Mouse (Mus musculus) forebrain, embryonic 14.5 days (tissue): ENCODE results near the gene Hist1h1b. TPM values are rescaled to one million over a fixed set of nuclear protein-coding genes. Genes with fewer than 3 reads are reported as not detected.
"Not testable (repeated sequence)": the region's sequence is repeated elsewhere in the genome, so short reads cannot be mapped to it uniquely, and the experiment has no call there.

Source experiments
- ATAC-seq: fragments of 200-750 bp; cut with Nextera tagmentation; 2 replicates; pipeline ENCODE4 v1.8.0; 2017; ENCODE audit warnings: mild to moderate bottlenecking, moderate library complexity
- DNase-seq: peaks from one replicate; pipeline ENCODE4 v3.0.0-alpha.2; 2015; ENCODE audit warnings: low spot score
- H3K27ac ChIP-seq: fragments of 300-500 bp; sonication (generic); 2 replicates; pipeline ENCODE4 v1.5.1; 2014; ENCODE audit warnings: low read depth, mild to moderate bottlenecking, control low read depth, low read length, moderate library complexity
- H3K27me3 ChIP-seq: fragments of 300-500 bp; sonication (generic); replicated peaks from 2 replicates; pipeline ENCODE4 v1.6.1; 2014; ENCODE audit warnings: low read length, control low read depth, mixed read lengths; ENCODE audit not compliant: control insufficient read depth, insufficient read depth
- H3K36me3 ChIP-seq: fragments of 300-500 bp; sonication (generic); 2 replicates; pipeline ENCODE4 v1.6.1; 2014; ENCODE audit warnings: low read length, control low read depth; ENCODE audit not compliant: control insufficient read depth, insufficient read depth
- H3K4me1 ChIP-seq: fragments of 300-500 bp; sonication (generic); 2 replicates; pipeline ENCODE4 v1.6.1; 2014; ENCODE audit warnings: antibody characterized with exemption, low read length, control low read depth; ENCODE audit not compliant: control insufficient read depth, insufficient read depth
- H3K4me2 ChIP-seq: fragments of 300-500 bp; sonication (generic); 2 replicates; pipeline ENCODE4 v1.6.1; 2014; ENCODE audit warnings: mild to moderate bottlenecking, control low read depth, low read length
- H3K4me3 ChIP-seq: fragments of 300-500 bp; sonication (generic); 2 replicates; pipeline ENCODE4 v1.5.1; 2014; ENCODE audit warnings: low read depth, low read length, control low read depth
- H3K9ac ChIP-seq: fragments of 300-500 bp; sonication (generic); 2 replicates; pipeline ENCODE4 v1.6.1; 2014; ENCODE audit warnings: mild to moderate bottlenecking, low read length, control low read depth, moderate library complexity
- H3K9me3 ChIP-seq: fragments of 300-500 bp; sonication (generic); replicated peaks from 2 replicates; pipeline ENCODE4 v1.6.1; 2016; ENCODE audit warnings: low read length, control low read depth, mixed read lengths; ENCODE audit not compliant: control insufficient read depth
- WGBS: fragments of 180-500 bp; shearing (Covaris S2); extraction: QIAGEN DNeasy Blood & Tissue Kit; methylation state at CpG from one replicate; pipeline ENCODE4 v1.1.7; 2014; 5-methylcytosine and 5-hydroxymethylcytosine counted together
- polyA plus RNA-seq: library from polyadenylated mRNA; unstranded; fragments of >200 nt; fragmentation: Nextera tagmentation; extraction: Ambion mirVana; gene quantifications from 2 replicates; pipeline ENCODE4 v1.2.1, GENCODE M21; 2014

The Hist1h1b gene
- polyA plus RNA-seq, 1 experiment from 2014 or later: 11.1 TPM

DNA sequence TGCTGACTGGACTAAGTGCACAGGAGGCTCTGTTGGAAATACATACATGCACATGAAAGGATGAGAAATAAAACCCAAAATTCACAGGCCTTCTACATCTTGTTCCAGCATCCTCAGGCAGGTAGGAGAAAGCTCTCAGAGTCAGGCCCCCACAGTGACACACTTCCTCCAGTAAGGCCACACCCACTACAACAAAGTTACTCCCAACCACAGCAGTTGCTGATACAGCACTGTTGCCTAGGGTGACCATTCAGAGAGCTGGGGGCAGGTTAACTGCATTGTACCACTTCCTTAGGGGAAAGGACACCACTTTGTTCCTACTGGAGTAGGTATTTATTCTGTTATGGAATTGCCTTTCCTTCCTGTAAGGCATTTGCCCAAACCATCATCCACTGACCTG, 16.7 kb upstream of the Hist1h1b start:
- not testable (repeated sequence) for H3K27ac ChIP-seq, H3K4me1 ChIP-seq, H3K9ac ChIP-seq, H3K4me2 ChIP-seq, ATAC-seq, H3K36me3 ChIP-seq, H3K9me3 ChIP-seq, H3K27me3 ChIP-seq, H3K4me3 ChIP-seq, DNase-seq

DNA sequence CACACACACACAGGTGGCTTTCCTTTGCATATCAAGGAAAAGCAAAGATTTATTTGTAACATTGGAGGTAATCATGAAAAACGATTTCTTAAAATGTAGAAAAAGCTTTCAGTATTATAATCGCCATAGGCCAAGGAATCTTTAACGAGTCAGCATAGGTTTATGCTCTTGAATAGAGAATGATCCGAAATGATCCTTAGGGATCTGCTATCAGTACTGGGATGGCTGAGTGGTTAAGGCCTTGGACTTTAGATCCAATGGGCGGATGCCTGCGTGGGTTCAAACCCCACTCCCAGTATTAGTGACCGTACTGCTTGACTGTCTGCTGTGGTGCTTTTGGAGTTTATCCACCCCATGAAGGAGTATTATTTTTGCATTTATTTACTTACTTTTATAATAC, 15.2 kb upstream of the Hist1h1b start:
- DNase-seq (no peak), ATAC-seq (no peak)
- Histone ChIP-seq H3K4me3 (no peak overlapping the region), H3K27ac (no peak overlapping the region), H3K27me3 (no peaks in the 10 kb centered on the region), H3K9ac (no peak overlapping the region), H3K9me3 (no peaks in the 10 kb centered on the region), H3K4me2 (no peak overlapping the region), H3K4me1 (peaks cover 4% of the 10 kb centered on the region; the same call in 1 of the 2 replicates), H3K36me3 (no peaks in the 10 kb centered on the region)
- WGBS: 88% methylated on average over 7 of the region's 7 CpGs

DNA sequence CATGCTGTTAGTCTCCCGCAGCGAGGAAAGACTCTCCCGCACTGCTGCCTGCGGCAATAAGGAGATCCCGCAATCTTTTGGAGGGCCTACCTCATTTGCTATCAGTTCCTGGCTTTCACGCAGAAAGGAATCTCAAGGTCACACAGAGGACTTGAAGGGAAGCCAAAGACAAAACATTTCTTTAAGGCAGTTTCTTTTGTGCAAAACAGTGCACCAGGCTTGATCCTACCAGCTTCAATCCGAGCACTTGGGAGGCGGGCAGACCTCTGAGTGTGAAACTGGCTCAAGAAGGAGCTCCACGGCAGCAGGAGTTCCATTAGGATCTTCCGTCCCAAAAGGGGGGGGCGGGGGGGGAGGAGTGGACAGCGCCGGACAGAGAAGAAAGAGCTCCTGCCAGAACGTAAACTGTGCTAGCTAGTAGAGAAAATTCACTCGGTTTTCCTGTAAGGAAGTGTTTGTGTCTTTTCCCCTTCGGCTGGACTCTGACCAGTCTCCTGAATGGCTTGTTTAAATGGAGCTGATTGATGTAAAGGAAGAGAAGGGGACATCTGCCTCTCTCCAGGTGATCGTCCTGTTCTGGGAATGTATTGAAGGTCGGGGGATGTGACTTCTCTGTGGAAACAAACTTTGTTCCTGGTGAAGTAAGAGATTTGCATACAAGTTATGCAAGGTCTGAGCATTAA, 10.3 kb upstream of the Hist1h1b start:
- H3K4me3 ChIP-seq: no peak overlapping the region
- peak overlapping the region; percentile 1; the same call in 1 of the 2 replicates for H3K9ac ChIP-seq
- H3K27ac ChIP-seq: no peak overlapping the region
- no peak for DNase-seq
- 8% methylated on average over 18 of the region's 18 CpGs for WGBS
- H3K4me1 ChIP-seq: peaks cover 19% of the 10 kb centered on the region; the same call in 1 of the 2 replicates
- H3K4me2 ChIP-seq: peak overlapping the region; percentile 35
- no peaks in the 10 kb centered on the region for H3K36me3 ChIP-seq
- no peaks in the 10 kb centered on the region for H3K27me3 ChIP-seq
- no peaks in the 10 kb centered on the region for H3K9me3 ChIP-seq
- ATAC-seq: no peak

DNA sequence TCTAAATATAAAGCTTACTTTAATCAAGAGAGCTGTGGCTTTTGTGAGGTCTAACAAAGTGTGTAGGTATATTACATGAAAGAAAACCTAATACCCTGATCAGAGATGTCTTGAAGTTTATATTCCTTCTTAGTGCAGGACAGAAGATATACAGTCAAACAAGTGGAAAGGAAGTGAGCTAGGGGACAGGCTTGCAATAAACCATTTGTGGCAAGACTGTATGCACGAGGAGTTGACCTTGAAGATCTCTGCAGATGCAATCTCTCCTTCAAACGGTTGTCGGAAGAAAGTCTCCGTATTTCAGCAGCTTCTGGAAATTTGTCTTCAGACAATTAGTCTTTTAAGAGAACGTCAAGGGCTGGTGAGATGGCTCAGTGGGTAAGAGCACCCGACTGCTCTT, 9.5 kb upstream of the Hist1h1b start:
- Histone ChIP-seq H3K4me3 (no peak overlapping the region), H3K4me1 (peaks cover 19% of the 10 kb centered on the region; the same call in 1 of the 2 replicates), H3K9me3 (no peaks in the 10 kb centered on the region), H3K27ac (no peak overlapping the region), H3K9ac (no peak overlapping the region), H3K4me2 (no peak overlapping the region), H3K27me3 (no peaks in the 10 kb centered on the region), H3K36me3 (no peaks in the 10 kb centered on the region)
- 73% methylated on average over 6 of the region's 6 CpGs for WGBS
- ATAC-seq (no peak), DNase-seq (no peak)

DNA sequence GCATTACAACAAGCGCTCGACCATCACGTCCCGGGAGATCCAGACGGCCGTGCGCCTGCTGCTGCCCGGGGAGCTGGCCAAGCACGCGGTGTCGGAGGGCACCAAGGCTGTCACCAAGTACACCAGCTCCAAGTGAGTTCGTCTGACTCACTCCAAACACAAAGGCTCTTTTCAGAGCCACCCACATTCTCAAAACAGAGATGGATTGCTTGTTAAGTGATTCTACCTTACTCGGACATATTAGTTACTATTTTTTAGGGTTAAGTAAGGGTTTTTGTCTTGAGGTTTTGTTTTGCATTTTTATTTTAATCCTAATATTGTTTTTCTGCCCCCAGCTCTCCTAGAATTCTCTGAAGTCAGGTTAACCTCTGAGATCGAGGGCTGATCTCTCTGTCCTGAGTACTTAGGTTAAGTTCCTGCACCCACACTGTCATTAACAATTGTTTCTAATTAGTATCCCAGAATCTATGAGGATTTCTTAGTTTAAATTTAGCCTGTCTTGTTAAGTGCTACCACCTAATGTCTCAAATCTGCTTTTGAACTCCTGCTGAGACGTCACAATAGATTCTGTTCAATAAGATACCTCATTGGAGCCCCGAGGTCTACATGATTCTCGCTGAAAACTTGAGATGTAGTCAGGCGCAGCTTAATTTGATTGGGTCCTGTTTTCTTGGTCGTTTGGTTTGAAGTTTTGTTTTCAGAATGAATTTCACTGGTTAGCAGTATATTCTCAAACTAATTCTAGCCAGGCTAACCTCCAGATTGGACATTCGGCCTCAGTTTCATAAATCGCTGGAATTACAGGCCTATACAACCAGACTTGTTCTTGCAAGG, 7.6 kb upstream of the Hist1h1b start:
- Histone ChIP-seq H3K9me3 (no peaks in the 10 kb centered on the region), H3K9ac (peak overlapping the region; percentile 38; the same call in 1 of the 2 replicates), H3K36me3 (no peaks in the 10 kb centered on the region), H3K4me2 (peak overlapping the region; percentile 53), H3K27me3 (no peaks in the 10 kb centered on the region), H3K27ac (peak overlapping the region; percentile 68; the same call in 1 of the 2 replicates), H3K4me1 (peaks cover 27% of the 10 kb centered on the region), H3K4me3 (peak overlapping the region; percentile 30; the same call in 1 of the 2 replicates)
- WGBS: 7% methylated on average over 13 of the region's 21 CpGs
- peak; percentile 17; the same call in 1 of the 2 replicates for ATAC-seq
- peak; percentile 60 for DNase-seq

DNA sequence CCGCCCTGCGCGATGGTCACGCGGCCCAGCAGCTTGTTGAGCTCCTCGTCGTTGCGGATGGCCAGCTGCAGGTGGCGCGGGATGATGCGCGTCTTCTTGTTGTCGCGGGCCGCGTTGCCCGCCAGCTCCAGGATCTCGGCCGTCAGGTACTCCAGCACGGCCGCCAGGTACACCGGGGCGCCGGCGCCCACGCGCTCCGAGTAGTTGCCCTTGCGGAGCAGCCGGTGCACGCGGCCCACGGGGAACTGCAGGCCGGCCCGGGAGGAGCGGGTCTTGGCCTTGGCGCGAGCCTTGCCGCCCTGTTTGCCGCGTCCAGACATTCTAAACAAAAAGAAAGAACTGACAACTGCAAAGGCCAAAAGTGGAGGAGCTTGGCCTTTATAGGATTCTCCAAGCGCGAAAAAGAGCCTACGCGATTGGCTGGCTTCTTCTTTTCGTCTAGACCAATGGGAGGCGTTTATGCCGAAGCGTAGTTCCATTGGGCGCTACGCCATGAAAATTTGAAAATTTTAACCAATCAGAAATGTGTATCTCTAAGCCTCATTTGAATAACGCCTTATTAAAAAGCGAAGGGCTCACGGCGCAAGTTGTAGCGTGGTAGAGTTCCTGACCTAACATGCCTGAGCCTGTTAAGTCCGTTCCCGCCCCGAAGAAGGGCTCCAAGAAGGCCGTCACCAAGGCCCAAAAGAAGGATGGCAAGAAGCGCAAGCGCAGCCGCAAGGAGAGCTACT, 6.6 kb upstream of the Hist1h1b start, which contains the start of the genes Hist1h2an and Hist1h2bp:
Gene Hist1h2an (minus strand): TSS at position 320 of the 731 bp plus-strand sequence.
Gene Hist1h2bp (plus strand): TSS at position 563 of the 731 bp plus-strand sequence.
- H3K4me3 ChIP-seq: peak within 1 kb of the TSS; percentile 30
- H3K27me3 ChIP-seq, H3K36me3 ChIP-seq, H3K9me3 ChIP-seq: not testable (repeated sequence)
- peak within 1 kb of the TSS; percentile 54; the same call in 1 of the 2 replicates for H3K9ac ChIP-seq
- peak; percentile 93 for ATAC-seq
- under 1% methylated on average over 31 of the region's 63 CpGs for WGBS
- H3K4me1 ChIP-seq: peaks cover 33% of the 10 kb centered on the region
- peak; percentile 100 for DNase-seq
- H3K27ac ChIP-seq: peak within 1 kb of the TSS; percentile 87
- peak within 1 kb of the TSS; percentile 53 for H3K4me2 ChIP-seq

DNA sequence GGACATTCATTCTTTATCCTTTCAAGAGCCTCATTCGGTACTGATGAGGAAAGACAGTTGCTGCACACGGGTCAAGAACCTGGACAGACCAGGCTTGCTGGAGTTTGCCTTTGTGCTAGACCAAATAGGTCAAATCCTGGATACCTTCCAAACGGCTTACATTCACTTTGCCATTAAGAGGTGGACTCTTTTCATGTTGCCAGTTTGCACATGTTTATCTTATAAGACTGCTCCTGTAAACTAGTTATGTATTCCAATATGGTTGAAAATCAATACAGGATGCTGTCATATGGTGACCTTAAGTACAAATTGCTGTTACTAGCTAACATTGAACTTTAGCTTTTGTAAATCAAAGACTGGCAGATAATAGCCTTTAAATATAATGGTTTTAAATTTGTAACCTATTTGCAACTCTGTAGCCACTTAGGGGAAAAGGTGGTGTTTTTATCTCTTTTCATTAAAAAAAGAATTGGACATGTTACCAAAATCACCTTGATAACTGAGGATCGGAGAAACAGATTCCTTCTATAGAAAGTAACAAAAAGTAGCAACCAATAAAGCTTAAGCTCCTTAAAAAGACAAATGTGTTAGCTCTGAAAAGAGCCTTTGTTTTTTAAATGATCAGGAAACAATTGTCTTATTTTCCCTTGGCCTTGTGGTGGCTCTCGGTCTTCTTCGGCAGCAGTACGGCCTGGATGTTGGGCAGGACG, 5.9 kb upstream of the Hist1h1b start:
- peak overlapping the region; percentile 54; the same call in 1 of the 2 replicates for H3K9ac ChIP-seq
- peak overlapping the region; percentile 30 for H3K4me3 ChIP-seq
- WGBS: 2% methylated on average over 8 of the region's 8 CpGs
- no peaks in the 10 kb centered on the region for H3K9me3 ChIP-seq
- ATAC-seq (no peak), DNase-seq (peak; percentile 64)
- peak overlapping the region; percentile 53 for H3K4me2 ChIP-seq
- no peaks in the 10 kb centered on the region for H3K27me3 ChIP-seq
- H3K27ac ChIP-seq: peak overlapping the region; percentile 87
- H3K36me3 ChIP-seq: no peaks in the 10 kb centered on the region
- peaks cover 33% of the 10 kb centered on the region for H3K4me1 ChIP-seq

DNA sequence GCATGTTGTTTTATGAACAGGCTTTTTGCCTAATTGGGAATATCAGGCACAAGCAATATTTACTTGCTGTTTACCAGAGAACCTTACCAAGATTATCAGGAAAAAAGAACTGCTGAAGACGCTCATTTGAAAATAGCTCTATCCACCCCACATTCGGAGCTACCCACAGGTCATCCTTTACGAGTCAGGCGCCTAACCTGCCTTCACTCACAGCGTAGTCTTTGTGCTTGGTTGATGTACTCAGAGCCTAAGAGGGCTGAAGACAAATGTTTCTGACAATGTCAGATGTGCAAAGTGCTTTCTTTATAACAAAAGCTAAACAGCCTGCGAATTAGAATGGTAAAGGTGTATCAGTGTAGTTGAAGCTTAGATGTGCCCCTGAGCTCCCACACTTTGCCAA, 3.9 kb upstream of the Hist1h1b start:
- H3K27ac ChIP-seq: peak overlapping the region; percentile 84
- H3K36me3 ChIP-seq: no peaks in the 10 kb centered on the region
- H3K4me3 ChIP-seq: no peak overlapping the region
- peak overlapping the region; percentile 49; the same call in 1 of the 2 replicates for H3K9ac ChIP-seq
- no peaks in the 10 kb centered on the region for H3K27me3 ChIP-seq
- H3K4me1 ChIP-seq: peaks cover 39% of the 10 kb centered on the region
- DNase-seq (no peak), ATAC-seq (no peak)
- WGBS: 19% methylated on average over 6 of the region's 6 CpGs
- peak overlapping the region; percentile 67 for H3K4me2 ChIP-seq
- no peaks in the 10 kb centered on the region for H3K9me3 ChIP-seq
